Mouse (Mus musculus) E14TG2a.4 (cell line): Measurements from ENCODE around the gene Prdm8.

Source experiments
- CTCF ChIP-seq: conservative IDR thresholded peaks from 2 replicates; pipeline ENCODE4 v1.5.1; 2014; ENCODE audit warnings: low read length
- NANOG ChIP-seq: IDR thresholded peaks from 2 replicates; pipeline ENCODE4 v1.6.1; 2014; ENCODE audit warnings: borderline replicate concordance, low read length, mixed read lengths

- TF ChIP-seq CTCF (no peak; the same call in 1 of the 2 replicates), NANOG (no peak)
These were observed 31.6 kb downstream of the Prdm8 start for GRCm38 (mm10) chr5:98198412-98199218.
